ENCODE assay signal across 21 mouse cellular contexts in genomic region chr1:164859952-164860351, GRCm38 (mm10).
DNase-seq lines count a peak whose midpoint lies in the region; ATAC-seq lines count a peak whose summit lies in the region.
"Had no signal": no experiment of that assay in that cellular context is flagged by ENCODE, and none has a peak within 500 bp of the region (broad histone marks: within the 10 kb centered on the region; RNA-seq: fewer than 3 reads in every experiment).

No protein-coding gene starts in this region.

- H3K27me3 ChIP-seq in midbrain, embryonic 13.5 days, result no peaks in the 10 kb centered on the region
- H3K27me3 ChIP-seq in midbrain, embryonic 16.5 days (ENCODE audit: control insufficient read depth, insufficient read depth, low read depth, low read length), result no peaks in the 10 kb centered on the region
- H3K27me3 ChIP-seq in embryonic facial prominence, embryonic 14.5 days (replicated peaks; ENCODE audit: control insufficient read depth, insufficient read depth, low read length), result no peaks in the 10 kb centered on the region
- H3K27me3 ChIP-seq: CH12.LX; embryonic facial prominence, embryonic 15.5 days; forebrain, embryonic 12.5 days; intestine, embryonic 15.5 days had no signal

- H3K4me1 ChIP-seq in midbrain, embryonic 13.5 days (replicated peaks), result peaks cover 8% of the 10 kb centered on the region; the same call in 1 of the 2 replicates
- 0 out of 2 replicates have a peak, but pooled peaks cover 2% of the 10 kb centered on the region for H3K4me1 ChIP-seq in midbrain, embryonic 16.5 days (ENCODE audit: control insufficient read depth, insufficient read depth, low read length)
- no peaks in the 10 kb centered on the region for H3K4me1 ChIP-seq in embryonic facial prominence, embryonic 14.5 days (ENCODE audit: control insufficient read depth, insufficient read depth, low read length)
- H3K4me1 ChIP-seq: forebrain, embryonic 12.5 days; intestine, embryonic 15.5 days had no signal

- WGBS in midbrain, embryonic 13.5 days, result 66% methylated on average over 11 of the region's 11 CpGs
- WGBS in midbrain, embryonic 16.5 days, result 62% methylated on average over 11 of the region's 11 CpGs
- WGBS in embryonic facial prominence, embryonic 14.5 days, result 68% methylated on average over 11 of the region's 11 CpGs

- no peak overlapping the region for H3K4me3 ChIP-seq in midbrain, embryonic 13.5 days (replicated peaks)
- H3K4me3 ChIP-seq in midbrain, embryonic 16.5 days (ENCODE audit: low read depth, low read length), result no peak overlapping the region
- H3K4me3 ChIP-seq in embryonic facial prominence, embryonic 14.5 days (ENCODE audit: low read depth, low read length), result no peak overlapping the region
- H3K4me3 ChIP-seq: embryonic facial prominence, embryonic 15.5 days; erythroblast, embryonic 14.5 days; forebrain, embryonic 12.5 days; heart, embryonic 10.5 days; intestine, embryonic 15.5 days had no signal

- no peak overlapping the region for H3K9ac ChIP-seq in midbrain, embryonic 13.5 days (replicated peaks)
- H3K9ac ChIP-seq in midbrain, embryonic 16.5 days (ENCODE audit: low read depth, low read length), result no peak overlapping the region
- no peak overlapping the region for H3K9ac ChIP-seq in embryonic facial prominence, embryonic 14.5 days (ENCODE audit: low read depth, low read length)
- H3K9ac ChIP-seq: embryonic facial prominence, embryonic 15.5 days; forebrain, embryonic 12.5 days; hindbrain, embryonic 14.5 days; intestine, embryonic 15.5 days had no signal

- peak; percentile 30 for DNase-seq in heart, adult 11 months
- no peak for DNase-seq in heart, adult 8-10 months (ENCODE audit: low spot score)
- no peak for DNase-seq in embryonic facial prominence, embryonic 14.5 days (ENCODE audit: low spot score)
- DNase-seq in kidney, adult 18-20 months, result no peak
- no peak for DNase-seq in lung, postnatal 14 days
- DNase-seq: adrenal gland, adult 8-10 months; adrenal gland, postnatal 36 days; cerebellum, adult 11 months; gastrocnemius, postnatal 10 days; heart, postnatal 10 days; heart, postnatal 4 days had no signal

- H3K9me3 ChIP-seq in midbrain, embryonic 13.5 days, result no peaks in the 10 kb centered on the region
- no peaks in the 10 kb centered on the region for H3K9me3 ChIP-seq in midbrain, embryonic 16.5 days (replicated peaks; ENCODE audit: control insufficient read depth, low read length, poor library complexity, severe bottlenecking)
- H3K9me3 ChIP-seq in embryonic facial prominence, embryonic 14.5 days (ENCODE audit: control insufficient read depth, low read length), result no peaks in the 10 kb centered on the region
- H3K9me3 ChIP-seq: embryonic facial prominence, embryonic 15.5 days; forebrain, embryonic 12.5 days; heart, embryonic 10.5 days; intestine, embryonic 15.5 days had no signal

- no peak overlapping the region for H3K27ac ChIP-seq in midbrain, embryonic 13.5 days
- no peak overlapping the region for H3K27ac ChIP-seq in midbrain, embryonic 16.5 days (ENCODE audit: low read length)
- no peak overlapping the region for H3K27ac ChIP-seq in embryonic facial prominence, embryonic 14.5 days (replicated peaks; ENCODE audit: low read depth, low read length)
- H3K27ac ChIP-seq: embryonic facial prominence, embryonic 15.5 days; forebrain, embryonic 12.5 days; heart, embryonic 10.5 days; hindbrain, embryonic 14.5 days; intestine, embryonic 15.5 days had no signal

- H3K4me2 ChIP-seq in midbrain, embryonic 13.5 days (replicated peaks), result 0 out of 2 replicates have a peak overlapping the region, but pooled peaks have one; percentile 5
- no peak overlapping the region for H3K4me2 ChIP-seq in midbrain, embryonic 16.5 days (ENCODE audit: low read length)
- no peak overlapping the region for H3K4me2 ChIP-seq in embryonic facial prominence, embryonic 14.5 days (ENCODE audit: low read depth, low read length)
- H3K4me2 ChIP-seq: embryonic facial prominence, embryonic 15.5 days; forebrain, embryonic 12.5 days; hindbrain, embryonic 14.5 days; intestine, embryonic 15.5 days had no signal

- no peaks in the 10 kb centered on the region for H3K36me3 ChIP-seq in midbrain, embryonic 13.5 days
- H3K36me3 ChIP-seq in midbrain, embryonic 16.5 days (ENCODE audit: control insufficient read depth, insufficient read depth, low read length), result no peaks in the 10 kb centered on the region
- no peaks in the 10 kb centered on the region for H3K36me3 ChIP-seq in embryonic facial prominence, embryonic 14.5 days (ENCODE audit: control insufficient read depth, insufficient read depth, low read length)
- H3K36me3 ChIP-seq: embryonic facial prominence, embryonic 15.5 days; forebrain, embryonic 12.5 days; heart, embryonic 10.5 days; intestine, embryonic 15.5 days had no signal

- ATAC-seq in midbrain, embryonic 13.5 days, result peak; percentile 70
- ATAC-seq in midbrain, embryonic 16.5 days, result no peak; the same call in 1 of the 2 replicates
- 0 out of 2 replicates have a peak, but pooled peaks have one; percentile 47 for ATAC-seq in embryonic facial prominence, embryonic 14.5 days (ENCODE audit: low read depth)
- ATAC-seq: forebrain, embryonic 16.5 days; intestine, embryonic 15.5 days had no signal
